In genomic region chr13:55592512-55593253, GRCm38 (mm10) we compare ENCODE assay signal across 8 mouse cellular contexts. TPM values are rescaled to one million over a fixed set of nuclear protein-coding genes. Genes with fewer than 3 reads are reported as not detected.
A peak's percentile ranks its signal among the peaks of the same experiment; 100 is the strongest.
DNase-seq lines count a peak whose midpoint lies in the region; ATAC-seq and TF ChIP-seq lines count a peak whose summit lies in the region.

No protein-coding gene starts in this region.

- peaks cover 8% of the 10 kb centered on the region for H3K27me3 ChIP-seq in CH12.LX (replicated peaks)
- H3K27me3 ChIP-seq in forebrain, embryonic 12.5 days: peaks cover 14% of the 10 kb centered on the region
- H3K27me3 ChIP-seq in liver, postnatal 0 days (ENCODE audit: insufficient read depth, low read length): no peaks in the 10 kb centered on the region
- H3K27me3 ChIP-seq in neural tube, embryonic 14.5 days (ENCODE audit: control insufficient read depth, insufficient read depth, low read length): no peaks in the 10 kb centered on the region

- no peak overlapping the region for H3K27ac ChIP-seq in CH12.LX (ENCODE audit: insufficient read depth, low read depth)
- peak overlapping the region; percentile 66; the same call in 1 of the 2 replicates for H3K27ac ChIP-seq in forebrain, embryonic 12.5 days
- peak overlapping the region; percentile 61 for H3K27ac ChIP-seq in liver, postnatal 0 days (ENCODE audit: low read depth)
- peak overlapping the region; percentile 84 for H3K27ac ChIP-seq in neural tube, embryonic 14.5 days (ENCODE audit: low read depth, low read length)

- H3K36me3 ChIP-seq in CH12.LX (replicated peaks in 1 of 2; ENCODE audit: control insufficient read depth in 1 of 2, insufficient read depth in 1 of 2, low read length in 1 of 2): peaks cover 27 to 30% of the 10 kb centered on the region in 2 experiments
- H3K36me3 ChIP-seq in forebrain, embryonic 12.5 days (replicated peaks): peaks cover 33% of the 10 kb centered on the region
- H3K36me3 ChIP-seq in liver, postnatal 0 days (replicated peaks; ENCODE audit: insufficient read depth, low read length): peaks cover 25% of the 10 kb centered on the region
- peaks cover 19% of the 10 kb centered on the region for H3K36me3 ChIP-seq in neural tube, embryonic 14.5 days (ENCODE audit: control insufficient read depth, insufficient read depth, low read length)

- peak overlapping the region; percentile 70 for H3K9ac ChIP-seq in CH12.LX (ENCODE audit: insufficient read depth, low read depth)
- peak overlapping the region; percentile 90 for H3K9ac ChIP-seq in forebrain, embryonic 12.5 days
- peak overlapping the region; percentile 85 for H3K9ac ChIP-seq in liver, postnatal 0 days (replicated peaks)
- H3K9ac ChIP-seq in neural tube, embryonic 14.5 days (replicated peaks; ENCODE audit: low read depth, low read length): peak overlapping the region; percentile 60

- TF ChIP-seq POLR2A in CH12.LX (IDR thresholded peaks at IDR 0.05; ENCODE audit: low read depth, low read length): peak; percentile 98

- dilution Hi-C loops in CH12.LX (cut with MboI; ENCODE audit: extremely low pct_ligation_motif_present, extremely low pct_unique_long_range_greater_than_20kb, low sequenced_read_pairs): no loop called here

- peak overlapping the region; percentile 35 for H3K4me2 ChIP-seq in CH12.LX (ENCODE audit: insufficient read depth, low read depth, poor library complexity, severe bottlenecking)
- H3K4me2 ChIP-seq in forebrain, embryonic 12.5 days: peak overlapping the region; percentile 73
- peak overlapping the region; percentile 85 for H3K4me2 ChIP-seq in liver, postnatal 0 days (ENCODE audit: low read depth, low read length)
- peak overlapping the region; percentile 71 for H3K4me2 ChIP-seq in neural tube, embryonic 14.5 days (ENCODE audit: low read depth, low read length)

- in situ Hi-C loops in CH12.LX (cut with MboI; ENCODE audit: low pct_ligation_motif_present, low pct_unique_long_range_greater_than_20kb, low sequenced_read_pairs): no loop called here

- H3K9me3 ChIP-seq in CH12.LX (replicated peaks; ENCODE audit: low read length): peaks cover 2% of the 10 kb centered on the region
- no peaks in the 10 kb centered on the region for H3K9me3 ChIP-seq in forebrain, embryonic 12.5 days
- no peaks in the 10 kb centered on the region for H3K9me3 ChIP-seq in liver, postnatal 0 days (ENCODE audit: low read length)
- no peaks in the 10 kb centered on the region for H3K9me3 ChIP-seq in neural tube, embryonic 14.5 days (ENCODE audit: control insufficient read depth, low read length)

- intact Hi-C loops in heart, postnatal 10 days (cut with DNase I): no loop called here

- peaks cover 7 to 22% of the 10 kb centered on the region in 2 experiments; a peak in 3 of 4 replicates for H3K4me1 ChIP-seq in CH12.LX (ENCODE audit: control insufficient read depth in 1 of 2, insufficient read depth in 2 of 2)
- peaks cover 16% of the 10 kb centered on the region for H3K4me1 ChIP-seq in forebrain, embryonic 12.5 days
- peaks cover 8% of the 10 kb centered on the region; the same call in 1 of the 2 replicates for H3K4me1 ChIP-seq in liver, postnatal 0 days (ENCODE audit: insufficient read depth)
- peaks cover 9% of the 10 kb centered on the region; the same call in 1 of the 2 replicates for H3K4me1 ChIP-seq in neural tube, embryonic 14.5 days (ENCODE audit: control insufficient read depth, insufficient read depth, low read length)

- TF ChIP-seq CTCF in CH12.LX (conservative IDR thresholded peaks at IDR 0.05 in 1 of 2, IDR thresholded peaks at IDR 0.05 in 1 of 2; ENCODE audit: low read depth in 2 of 2, low read length in 2 of 2): no peak
- peak; percentile 24; the same call in 1 of the 2 replicates for TF ChIP-seq CTCF in liver, postnatal 0 days (IDR thresholded peaks at IDR 0.05; ENCODE audit: low read depth)

- H3K4me3 ChIP-seq in CH12.LX (replicated peaks in 1 of 3; ENCODE audit: low read depth in 2 of 3, low read length in 2 of 3, poor library complexity in 1 of 3): peak overlapping the region; percentile 78 to 95 (median 81)
- peak overlapping the region; percentile 68 for H3K4me3 ChIP-seq in forebrain, embryonic 12.5 days (replicated peaks)
- H3K4me3 ChIP-seq in liver, postnatal 0 days (ENCODE audit: low read depth, low read length): peak overlapping the region; percentile 90
- peak overlapping the region; percentile 74 for H3K4me3 ChIP-seq in neural tube, embryonic 14.5 days (ENCODE audit: low read depth, low read length)

- TF ChIP-seq EP300 in CH12.LX (IDR thresholded peaks at IDR 0.05; ENCODE audit: low read length): no peak; the same call in 1 of the 2 replicates
- no peak for TF ChIP-seq EP300 in liver, postnatal 0 days (IDR thresholded peaks at IDR 0.05; ENCODE audit: low read depth)

- H3K79me2 ChIP-seq in CH12.LX (replicated peaks; ENCODE audit: control insufficient read depth, extremely low read depth, insufficient read depth, poor library complexity, severe bottlenecking): peaks cover 22% of the 10 kb centered on the region

- 5% methylated on average over 29 of the region's 29 CpGs for WGBS in forebrain, embryonic 12.5 days
- 5% methylated on average over 29 of the region's 29 CpGs for WGBS in large intestine, adult 2 months
- WGBS in liver, postnatal 0 days (ENCODE audit: insufficient replicate concordance): 6% methylated on average over 29 of the region's 29 CpGs
- WGBS in neural tube, embryonic 14.5 days: 6% methylated on average over 29 of the region's 29 CpGs

- TF ChIP-seq RAD21 in CH12.LX (IDR thresholded peaks at IDR 0.05; ENCODE audit: low read depth, low read length): no peak

- DNase-seq in CH12.LX (ENCODE audit: extremely low read depth): peak; percentile 96
- peak; percentile 90 for DNase-seq in c-Kit-positive CD71-positive TER-119-negative erythroid progenitor cells, embryonic 14.5 days (ENCODE audit: low read depth)
- peak; percentile 97 for DNase-seq in heart, postnatal 10 days
- peak; percentile 79 for DNase-seq in large intestine, adult 2 months (ENCODE audit: low read depth, low spot score)
- peak; percentile 97 for DNase-seq in liver, postnatal 0 days
- DNase-seq in testis, postnatal 10 days (ENCODE audit: low spot score): peak; percentile 96

- peak; percentile 98 for ATAC-seq in forebrain, embryonic 12.5 days (ENCODE audit: low FRiP score)
- ATAC-seq in liver, postnatal 0 days: peak; percentile 99
- peak; percentile 98 for ATAC-seq in neural tube, embryonic 14.5 days (ENCODE audit: low read depth)

TF ChIP-seq in CH12.LX, 34 proteins besides CTCF, POLR2A, EP300 and RAD21 (continues in another document):
- TF ChIP-seq MAX (IDR thresholded peaks at IDR 0.05; ENCODE audit: low read length): peak; percentile 82; the same call in 1 of the 2 replicates
- peak; percentile 97 for TF ChIP-seq NELFE (IDR thresholded peaks at IDR 0.05; ENCODE audit: low read depth, low read length)
- TF ChIP-seq ZKSCAN1 (IDR thresholded peaks at IDR 0.05; ENCODE audit: borderline replicate concordance, low read depth, low read length): no peak

RNA-seq across cellular contexts. Expression of gene B4galt7, which starts 7.0 kb away (rescaled TPM):
- total RNA-seq in CH12.LX (2012; rRNA removed): 10.3 and 11.7 TPM in 2 replicates
- 11.0 TPM in 2 replicates for total RNA-seq in CH12.LX (2014; rRNA removed)
- 8.5 and 8.7 TPM in 2 replicates for polyA plus RNA-seq in CH12.LX (2012; ENCODE audit: insufficient read length, low read depth)
- 31.4 and 31.7 TPM in 2 replicates for polyA plus RNA-seq in forebrain, embryonic 12.5 days (2016; fragmentation: Nextera tagmentation; extraction: Ambion mirVana)
- 10 to 100 TPM; 11.2 to 12.2 TPM for total RNA-seq in heart, postnatal 10 days (2021)
- 19.0 and 21.8 TPM in 2 replicates for polyA plus RNA-seq in large intestine, adult 2 months (2012; rRNA removed)
- polyA plus RNA-seq in liver, postnatal 0 days (2015; fragmentation: Nextera tagmentation; extraction: Ambion mirVana): 5.4 and 6.4 TPM in 2 replicates
- polyA plus RNA-seq in neural tube, embryonic 14.5 days (2014; fragmentation: Nextera tagmentation; extraction: Ambion mirVana): 32.7 and 40.4 TPM in 2 replicates

RNA-seq across cellular contexts. Expression of gene Tmed9, which starts 19.2 kb away (rescaled TPM):
- 196 and 222 TPM in 2 replicates for total RNA-seq in CH12.LX (2012; rRNA removed)
- total RNA-seq in CH12.LX (2014; rRNA removed): 88.1 and 88.2 TPM in 2 replicates
- polyA plus RNA-seq in CH12.LX (2012; ENCODE audit: insufficient read length, low read depth): 194 and 197 TPM in 2 replicates
- 115 and 118 TPM in 2 replicates for polyA plus RNA-seq in forebrain, embryonic 12.5 days (2016; fragmentation: Nextera tagmentation; extraction: Ambion mirVana)
- total RNA-seq in heart, postnatal 10 days (2021): 100 to 1,000 TPM; 104 to 106 TPM
- 86.6 and 105 TPM in 2 replicates for polyA plus RNA-seq in large intestine, adult 2 months (2012; rRNA removed)
- 45.1 and 46.6 TPM in 2 replicates for polyA plus RNA-seq in liver, postnatal 0 days (2015; fragmentation: Nextera tagmentation; extraction: Ambion mirVana)
- 49.3 and 57.0 TPM in 2 replicates for polyA plus RNA-seq in neural tube, embryonic 14.5 days (2014; fragmentation: Nextera tagmentation; extraction: Ambion mirVana)

RNA-seq across cellular contexts. Expression of gene Fam193b, which starts 21.8 kb away (rescaled TPM):
- total RNA-seq in CH12.LX (2012; rRNA removed): 17.9 and 18.6 TPM in 2 replicates
- total RNA-seq in CH12.LX (2014; rRNA removed): 9.2 and 9.4 TPM in 2 replicates
- 22.0 and 22.4 TPM in 2 replicates for polyA plus RNA-seq in CH12.LX (2012; ENCODE audit: insufficient read length, low read depth)
- 61.6 and 64.7 TPM in 2 replicates for polyA plus RNA-seq in forebrain, embryonic 12.5 days (2016; fragmentation: Nextera tagmentation; extraction: Ambion mirVana)
- 10 to 100 TPM; 22.8 to 24.2 TPM for total RNA-seq in heart, postnatal 10 days (2021)
- polyA plus RNA-seq in large intestine, adult 2 months (2012; rRNA removed): 59.6 and 62.7 TPM in 2 replicates
- polyA plus RNA-seq in liver, postnatal 0 days (2015; fragmentation: Nextera tagmentation; extraction: Ambion mirVana): 5.0 and 5.3 TPM in 2 replicates
- polyA plus RNA-seq in neural tube, embryonic 14.5 days (2014; fragmentation: Nextera tagmentation; extraction: Ambion mirVana): 47.1 and 50.1 TPM in 2 replicates

RNA-seq across cellular contexts. Expression of gene Caml, which starts 30.1 kb away (rescaled TPM):
- 29.9 and 41.0 TPM in 2 replicates for total RNA-seq in CH12.LX (2012; rRNA removed)
- 49.9 and 52.9 TPM in 2 replicates for total RNA-seq in CH12.LX (2014; rRNA removed)
- 38.2 and 41.6 TPM in 2 replicates for polyA plus RNA-seq in CH12.LX (2012; ENCODE audit: insufficient read length, low read depth)
- polyA plus RNA-seq in forebrain, embryonic 12.5 days (2016; fragmentation: Nextera tagmentation; extraction: Ambion mirVana): 68.1 and 73.2 TPM in 2 replicates
- 10 to 100 TPM; 14.5 to 18.0 TPM for total RNA-seq in heart, postnatal 10 days (2021)
- polyA plus RNA-seq in large intestine, adult 2 months (2012; rRNA removed): 17.6 TPM in 2 replicates
- polyA plus RNA-seq in liver, postnatal 0 days (2015; fragmentation: Nextera tagmentation; extraction: Ambion mirVana): 16.2 and 16.7 TPM in 2 replicates
- 112 and 118 TPM in 2 replicates for polyA plus RNA-seq in neural tube, embryonic 14.5 days (2014; fragmentation: Nextera tagmentation; extraction: Ambion mirVana)

RNA-seq across cellular contexts. Expression of gene Ddx46, which starts 42.1 kb away (rescaled TPM):
- total RNA-seq in CH12.LX (2012; rRNA removed) (36.1 and 46.3 TPM in 2 replicates), CH12.LX (2014; rRNA removed) (35.4 and 37.4 TPM in 2 replicates)
- 99.8 and 103 TPM in 2 replicates for polyA plus RNA-seq in CH12.LX (2012; ENCODE audit: insufficient read length, low read depth)
- polyA plus RNA-seq in forebrain, embryonic 12.5 days (2016; fragmentation: Nextera tagmentation; extraction: Ambion mirVana): 47.4 and 52.4 TPM in 2 replicates
- 10 to 100 TPM; 29.8 to 33.5 TPM for total RNA-seq in heart, postnatal 10 days (2021)
- 8.4 and 13.6 TPM in 2 replicates for polyA plus RNA-seq in large intestine, adult 2 months (2012; rRNA removed)
- polyA plus RNA-seq in liver, postnatal 0 days (2015; fragmentation: Nextera tagmentation; extraction: Ambion mirVana): 9.8 and 11.7 TPM in 2 replicates
- 31.2 and 35.4 TPM in 2 replicates for polyA plus RNA-seq in neural tube, embryonic 14.5 days (2014; fragmentation: Nextera tagmentation; extraction: Ambion mirVana)

Comparison
In these comparisons a context has a peak if more than half of its experiments do, and no peak if none do; other contexts are left out.
1. H3K4me2 ChIP-seq: peak in every context shown above with its lines; median percentile 85 in liver, postnatal 0 days; 73 in forebrain, embryonic 12.5 days; 71 in neural tube, embryonic 14.5 days; 35 in CH12.LX.